Mouse (Mus musculus) heart, postnatal 0 days (tissue): ENCODE data around the gene Uhrf1.

Experiments
- CTCF ChIP-seq: IDR thresholded peaks from 2 replicates; pipeline ENCODE4 v1.5.1; 2016; ENCODE audit warnings: antibody characterized with exemption, control low read depth, low read depth
- EP300 ChIP-seq: IDR thresholded peaks from 2 replicates; pipeline ENCODE4 v1.6.1; 2016; ENCODE audit warnings: antibody characterized with exemption, low read depth

GRCm38 (mm10) chr17:56345364-56345763 is 42.2 kb downstream of the Uhrf1 start:
- TF ChIP-seq EP300 (no peak), CTCF (no peak)
